Mouse (Mus musculus) neural tube, postnatal 0 days (tissue): ENCODE data around the gene Arl6ip4. TPM values are rescaled to one million over a fixed set of nuclear protein-coding genes. Genes with fewer than 3 reads are reported as not detected.

Experiments used
- polyA plus RNA-seq: library from polyadenylated mRNA; unstranded; fragments of >200 nt; fragmentation: Nextera tagmentation; extraction: Ambion mirVana; gene quantifications from 2 replicates; pipeline ENCODE4 v1.2.1, GENCODE M21; 2015

Gene Arl6ip4
- polyA plus RNA-seq, result 107 and 116 TPM in 2 replicates

GRCm38 (mm10) chr5:124115990-124116845 is at the start of gene Arl6ip4:
Arl6ip4 (plus strand) TSS chr5:124116089.

GRCm38 (mm10) chr5:124095596-124096232 is 20.2 kb upstream of the Arl6ip4 start, which contains the start of gene Abcb9:
Abcb9 (minus strand) TSS chr5:124095798.

GRCm38 (mm10) chr5:124111742-124112497 is 4.0 kb upstream of the Arl6ip4 start, which contains the start of gene Ogfod2:
Ogfod2 (plus strand) TSS chr5:124112297.

Other genes with a start within 250 kb of the Arl6ip4 start
- gene Hcar1, start 236.1 kb upstream of the Arl6ip4 start, polyA plus RNA-seq, result 0.82 and 1.3 TPM in 2 replicates
- gene Denr, start 208.9 kb upstream of the Arl6ip4 start, polyA plus RNA-seq, result 111 and 119 TPM in 2 replicates
- gene Gm43518, start 188.7 kb upstream of the Arl6ip4 start, polyA plus RNA-seq, result 3.5 and 4.5 TPM in 2 replicates
- gene Ccdc62, start 185.4 kb upstream of the Arl6ip4 start, polyA plus RNA-seq, result 2.1 and 3.3 TPM in 2 replicates
- gene Hip1r, start 142.5 kb upstream of the Arl6ip4 start, polyA plus RNA-seq, result 20.0 and 25.4 TPM in 2 replicates
- 38.3 and 39.5 TPM in 2 replicates for gene Vps37b, start 83.8 kb upstream of the Arl6ip4 start, polyA plus RNA-seq
- 28.1 and 28.6 TPM in 2 replicates for gene Abcb9, start 20.3 kb upstream of the Arl6ip4 start, polyA plus RNA-seq
- gene Ogfod2, start 3.8 kb upstream of the Arl6ip4 start, polyA plus RNA-seq, result 35.9 and 40.3 TPM in 2 replicates
- gene Pitpnm2, start 133.7 kb downstream of the Arl6ip4 start, polyA plus RNA-seq, result 10.0 and 10.5 TPM in 2 replicates
- 7.7 and 7.8 TPM in 2 replicates for gene Mphosph9, start 211.9 kb downstream of the Arl6ip4 start, polyA plus RNA-seq
- gene 2810006K23Rik, start 212.0 kb downstream of the Arl6ip4 start, polyA plus RNA-seq, result 11.2 and 12.0 TPM in 2 replicates
- 97.0 and 154 TPM in 2 replicates for gene Cdk2ap1, start 247.0 kb downstream of the Arl6ip4 start, polyA plus RNA-seq